Mouse (Mus musculus) ES-Bruce4 (cell line): Measurements from ENCODE around the gene Thra.

Source experiments
- CTCF ChIP-seq: IDR thresholded peaks from one replicate; pipeline ENCODE4 v1.8.1; 2011; ENCODE audit warnings: low read depth, low read length
- EP300 ChIP-seq: IDR thresholded peaks from 2 replicates; pipeline ENCODE4 v1.6.1; 2011; ENCODE audit warnings: low read depth, low read length; ENCODE audit not compliant: insufficient read depth
- POLR2A ChIP-seq: IDR thresholded peaks from one replicate; pipeline ENCODE4 v1.8.1; 2011; ENCODE audit warnings: low read length; ENCODE audit not compliant: insufficient read depth

DNA sequence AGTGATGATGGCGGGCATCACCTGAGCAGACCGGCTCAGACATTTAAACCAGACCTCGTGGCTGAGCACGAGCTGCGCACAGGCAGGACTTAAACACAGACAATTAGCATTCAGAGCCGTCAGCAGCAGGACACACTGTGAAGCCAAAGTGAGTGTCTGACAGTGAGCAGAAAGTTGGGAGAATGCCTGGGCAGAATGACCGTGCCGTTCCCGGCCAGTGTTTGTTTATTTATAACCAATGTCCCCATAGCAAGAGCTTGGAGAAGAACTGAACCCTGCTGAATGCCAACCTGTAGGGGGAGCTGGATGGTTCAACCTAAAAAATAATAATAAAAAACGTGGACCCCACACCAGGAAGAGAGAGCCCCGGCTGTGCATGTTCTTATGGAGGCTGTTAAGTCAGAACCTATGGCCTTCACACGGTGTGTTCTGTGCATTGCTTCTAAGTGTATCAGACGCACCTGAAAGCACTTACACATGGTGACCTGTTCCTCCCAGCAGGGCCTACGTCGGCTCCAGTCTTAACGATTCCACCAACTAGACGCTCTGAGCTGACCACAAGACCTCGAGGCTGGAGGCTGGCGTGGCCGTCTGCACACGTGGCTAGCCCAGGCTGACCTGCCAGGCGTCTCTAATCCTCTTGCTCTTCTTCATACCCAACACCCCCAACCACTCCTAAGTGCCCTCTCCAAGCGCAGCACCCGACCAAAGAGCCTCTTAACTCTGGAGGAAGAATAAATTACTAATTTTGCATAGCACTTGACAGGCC, 18.8 kb upstream of the Thra start:
- TF ChIP-seq CTCF (no peak), POLR2A (no peak), EP300 (no peak)
